Mouse (Mus musculus) forebrain, postnatal 0 days (tissue): ENCODE measurements around the gene Ttll6. TPM values are rescaled to one million over a fixed set of nuclear protein-coding genes. Genes with fewer than 3 reads are reported as not detected.

Experiments used
- ATAC-seq: fragments of 200-750 bp; cut with Nextera tagmentation; 2 replicates; pipeline ENCODE4 v1.8.0; 2017; ENCODE audit warnings: mild to moderate bottlenecking, moderate library complexity
- DNase-seq: peaks from one replicate; pipeline ENCODE4 v3.0.0-alpha.2; 2015
- H3K27ac ChIP-seq: fragments of 300-500 bp; sonication (generic); 2 replicates; pipeline ENCODE4 v1.5.1; 2014; ENCODE audit warnings: low read depth, mild to moderate bottlenecking, antibody characterized with exemption, low read length, moderate library complexity, mixed read lengths
- H3K27me3 ChIP-seq: fragments of 300-500 bp; sonication (generic); 2 replicates; pipeline ENCODE4 v1.6.1; 2014; ENCODE audit warnings: mild to moderate bottlenecking, low read length, mixed read lengths; ENCODE audit not compliant: insufficient read depth
- H3K36me3 ChIP-seq: fragments of 300-500 bp; sonication (generic); 2 replicates; pipeline ENCODE4 v1.6.1; 2014; ENCODE audit warnings: mild to moderate bottlenecking, moderate library complexity; ENCODE audit not compliant: insufficient read depth
- H3K4me1 ChIP-seq: fragments of 300-500 bp; sonication (generic); 2 replicates; pipeline ENCODE4 v1.6.1; 2014; ENCODE audit warnings: antibody characterized with exemption; ENCODE audit not compliant: insufficient read depth
- H3K4me2 ChIP-seq: fragments of 300-500 bp; sonication (generic); 2 replicates; pipeline ENCODE4 v1.6.1; 2014; ENCODE audit warnings: low read depth, mild to moderate bottlenecking, moderate library complexity
- H3K4me3 ChIP-seq: fragments of 300-500 bp; sonication (generic); 2 replicates; pipeline ENCODE4 v1.5.1; 2014; ENCODE audit warnings: low read depth, low read length, mixed read lengths
- H3K9ac ChIP-seq: fragments of 300-500 bp; sonication (generic); 2 replicates; pipeline ENCODE4 v1.6.1; 2014; ENCODE audit warnings: mild to moderate bottlenecking
- H3K9me3 ChIP-seq: fragments of 300-500 bp; sonication (generic); 2 replicates; pipeline ENCODE4 v1.6.1; 2016; ENCODE audit warnings: low read length
- CTCF ChIP-seq: sonication (generic); IDR thresholded peaks from 2 replicates; pipeline ENCODE4 v1.5.1; 2016; ENCODE audit warnings: antibody characterized with exemption, control low read depth, low read depth
- WGBS: fragments of 180-500 bp; shearing (Covaris S2); extraction: QIAGEN DNeasy Blood & Tissue Kit; methylation state at CpG from one replicate; pipeline ENCODE4 v1.1.7; 2014; 5-methylcytosine and 5-hydroxymethylcytosine counted together
- polyA plus RNA-seq: library from polyadenylated mRNA; unstranded; fragments of >200 nt; fragmentation: Nextera tagmentation; extraction: Ambion mirVana; gene quantifications from 2 replicates; pipeline ENCODE4 v1.2.1, GENCODE M21; 2015
- total RNA-seq: library from RNA; depleted of rRNA; stranded (reverse); fragments of >200 nt; gene quantifications from 2 replicates; pipeline ENCODE4 v1.2.3, GENCODE M21; 2014

Gene Ttll6
- total and polyA plus RNA-seq, 2 experiments from 2014 or later, result 0.31 to 0.43 TPM

DNA sequence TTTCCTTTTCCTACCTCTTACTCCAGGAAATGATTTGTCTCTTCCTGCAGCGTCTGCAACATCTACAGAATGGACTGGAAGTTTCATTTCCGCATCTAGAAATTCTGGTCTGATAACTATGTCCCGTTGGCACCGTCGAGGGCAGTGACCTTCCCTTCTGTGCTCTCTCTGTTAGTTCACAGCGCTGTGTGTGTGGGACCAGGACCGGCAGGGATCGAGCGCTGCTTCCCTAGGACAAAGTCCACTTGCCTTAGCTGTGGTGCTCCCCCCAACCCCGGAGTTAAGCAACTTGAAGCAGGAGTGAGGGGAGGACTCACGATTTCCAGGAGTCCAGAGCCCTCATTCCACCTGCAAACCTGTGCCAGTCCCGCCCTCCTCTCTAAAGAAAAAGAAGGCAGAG, 31.2 kb downstream of the Ttll6 start:
- WGBS, result 65% methylated on average over 12 of the region's 12 CpGs
- Histone ChIP-seq H3K27ac (no peak overlapping the region), H3K27me3 (peaks cover 56% of the 10 kb centered on the region), H3K36me3 (no peaks in the 10 kb centered on the region), H3K4me2 (no peak overlapping the region), H3K9ac (no peak overlapping the region), H3K9me3 (no peaks in the 10 kb centered on the region), H3K4me1 (no peaks in the 10 kb centered on the region), H3K4me3 (no peak overlapping the region)
- no peak for DNase-seq
- ATAC-seq, result no peak
- TF ChIP-seq CTCF, result no peak

- Histone ChIP-seq H3K27ac (no peak overlapping the region), H3K9me3 (no peaks in the 10 kb centered on the region), H3K4me1 (no peaks in the 10 kb centered on the region), H3K4me2 (no peak overlapping the region), H3K36me3 (no peaks in the 10 kb centered on the region), H3K27me3 (peaks cover 84% of the 10 kb centered on the region), H3K4me3 (no peak overlapping the region), H3K9ac (no peak overlapping the region)
- WGBS, result 30% methylated on average over 9 of the region's 9 CpGs
- ATAC-seq (no peak), DNase-seq (no peak)
- TF ChIP-seq CTCF, result no peak
Observed at GRCm38 (mm10) chr11:96168125-96168524, 34.5 kb downstream of the Ttll6 start.

DNA sequence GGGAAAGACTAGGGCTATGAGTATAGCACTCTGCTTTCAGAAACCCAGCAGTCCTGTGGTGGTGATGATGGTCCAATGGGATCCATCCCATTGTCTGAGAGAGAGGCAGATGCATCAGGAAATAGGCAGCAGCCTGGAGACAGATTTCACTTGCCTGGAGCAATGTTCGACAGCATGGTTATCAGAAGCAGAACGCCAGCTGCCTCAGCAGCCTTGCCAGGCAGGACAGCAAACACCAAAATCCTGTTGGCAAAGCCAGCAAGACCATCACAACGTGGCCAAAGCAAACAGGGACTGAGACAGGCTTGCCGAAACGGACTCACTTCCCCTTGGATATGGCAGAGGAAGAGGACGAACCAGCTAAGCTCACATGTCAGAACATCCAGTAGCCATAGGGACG, 35.4 kb downstream of the Ttll6 start:
- no peaks in the 10 kb centered on the region for H3K9me3 ChIP-seq
- DNase-seq, result peak; percentile 37
- H3K27me3 ChIP-seq, result peaks cover 86% of the 10 kb centered on the region
- no peak overlapping the region for H3K4me2 ChIP-seq
- no peak for TF ChIP-seq CTCF
- H3K4me1 ChIP-seq, result no peaks in the 10 kb centered on the region
- no peak overlapping the region for H3K9ac ChIP-seq
- WGBS, result 17% methylated on average over 7 of the region's 7 CpGs
- H3K4me3 ChIP-seq, result no peak overlapping the region
- H3K36me3 ChIP-seq, result no peaks in the 10 kb centered on the region
- ATAC-seq, result no peak
- no peak overlapping the region for H3K27ac ChIP-seq

GRCm38 (mm10) chr11:96170711-96171379, 37.3 kb downstream of the Ttll6 start:
- Histone ChIP-seq H3K4me2 (no peak overlapping the region), H3K9me3 (no peaks in the 10 kb centered on the region), H3K27me3 (peaks cover 92% of the 10 kb centered on the region), H3K9ac (no peak overlapping the region), H3K4me1 (no peaks in the 10 kb centered on the region), H3K27ac (no peak overlapping the region), H3K36me3 (no peaks in the 10 kb centered on the region), H3K4me3 (no peak overlapping the region)
- DNase-seq, result no peak
- no peak for TF ChIP-seq CTCF
- WGBS, result 1% methylated on average over 20 of the region's 20 CpGs
- ATAC-seq, result no peak

DNA sequence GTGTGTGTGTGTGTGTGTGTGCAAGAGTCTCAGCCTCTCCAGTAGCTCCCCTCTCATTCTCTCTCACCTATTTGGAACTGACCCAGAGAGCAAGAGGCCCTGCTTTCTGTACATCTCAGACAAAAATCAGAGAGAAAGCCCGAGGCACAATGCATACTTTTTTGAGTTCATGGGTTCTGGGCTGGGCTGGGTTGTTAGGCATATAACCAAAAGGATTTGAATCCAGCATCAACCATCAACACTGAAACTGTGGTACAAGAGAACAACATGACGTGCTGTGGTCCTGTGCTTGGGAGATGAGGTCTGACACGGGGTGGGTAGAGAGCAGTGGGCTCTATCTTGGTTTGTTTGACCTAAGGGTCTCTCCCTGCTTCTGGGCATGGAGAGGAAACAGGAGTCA, 38.0 kb downstream of the Ttll6 start:
- Histone ChIP-seq H3K9ac (no peak overlapping the region), H3K4me1 (no peaks in the 10 kb centered on the region), H3K27ac (no peak overlapping the region), H3K27me3 (peaks cover 96% of the 10 kb centered on the region), H3K4me3 (no peak overlapping the region), H3K36me3 (no peaks in the 10 kb centered on the region), H3K9me3 (no peaks in the 10 kb centered on the region), H3K4me2 (no peak overlapping the region)
- DNase-seq, result no peak
- 7% methylated on average over 3 of the region's 3 CpGs for WGBS
- no peak for TF ChIP-seq CTCF
- no peak for ATAC-seq

DNA sequence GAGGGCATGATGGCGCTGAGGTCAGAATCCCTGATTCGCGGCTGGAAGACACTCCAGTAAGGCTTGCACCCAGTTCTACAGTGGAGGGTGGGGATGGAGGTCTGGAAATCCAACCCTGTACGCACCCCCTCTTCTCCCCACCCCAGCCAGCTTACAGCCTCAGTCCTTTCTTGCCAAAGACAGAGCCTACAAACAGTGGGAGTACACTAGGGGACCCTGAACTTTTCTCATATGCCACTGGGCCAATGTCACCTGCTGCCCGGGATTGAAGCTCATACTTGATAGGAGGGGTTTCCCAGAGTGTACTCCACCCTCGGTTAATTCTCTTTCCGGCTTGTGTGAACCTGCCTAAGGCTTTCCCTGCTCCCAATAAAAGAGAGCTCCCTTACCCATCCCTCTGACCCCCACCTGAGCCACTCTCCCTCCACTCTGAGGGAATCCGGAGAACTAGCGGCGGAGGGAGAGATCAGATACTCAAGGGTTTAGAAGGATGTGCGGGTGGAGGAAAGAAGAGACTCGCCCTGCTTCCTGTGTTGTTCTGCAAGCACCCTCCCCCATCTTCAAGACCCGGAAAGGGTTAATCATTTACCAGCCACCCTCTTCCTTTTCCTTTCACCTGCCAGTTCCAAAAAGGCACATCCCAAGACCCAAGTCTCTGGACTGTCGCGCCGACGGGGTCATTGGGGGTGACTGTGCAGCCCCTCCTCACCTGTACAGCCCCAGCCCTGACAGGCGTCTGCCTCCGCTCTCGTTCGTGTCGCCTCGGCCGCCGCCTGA, 39.1 kb downstream of the Ttll6 start:
- WGBS, result 1% methylated on average over 25 of the region's 25 CpGs

GRCm38 (mm10) chr11:96173288-96173840, 39.8 kb downstream of the Ttll6 start:
- H3K4me2 ChIP-seq, result no peak overlapping the region
- H3K36me3 ChIP-seq, result no peaks in the 10 kb centered on the region
- no peak overlapping the region for H3K9ac ChIP-seq
- H3K4me3 ChIP-seq, result no peak overlapping the region
- ATAC-seq, result no peak
- no peak for TF ChIP-seq CTCF
- H3K4me1 ChIP-seq, result no peaks in the 10 kb centered on the region
- peaks cover 93% of the 10 kb centered on the region for H3K27me3 ChIP-seq
- no peaks in the 10 kb centered on the region for H3K9me3 ChIP-seq
- 2% methylated on average over 16 of the region's 16 CpGs for WGBS
- DNase-seq, result no peak
- no peak overlapping the region for H3K27ac ChIP-seq

More for the DNA sequence above, 39.1 kb downstream of the Ttll6 start:
- DNase-seq (no peak), ATAC-seq (no peak)
- Histone ChIP-seq H3K9me3 (no peaks in the 10 kb centered on the region), H3K4me1 (no peaks in the 10 kb centered on the region), H3K9ac (no peak overlapping the region), H3K4me3 (no peak overlapping the region), H3K4me2 (no peak overlapping the region), H3K27ac (no peak overlapping the region), H3K27me3 (peaks cover 93% of the 10 kb centered on the region), H3K36me3 (no peaks in the 10 kb centered on the region)
- TF ChIP-seq CTCF, result no peak
